Mouse (Mus musculus): ENCODE results near the gene Rnf151.
"Not testable (repeated sequence)": the region's sequence is repeated elsewhere in the genome, so short reads cannot be mapped to it uniquely, and the experiment has no call there.

The Rnf151 gene

GRCm38 (mm10) chr17:24667011-24667410, 50.9 kb downstream of the Rnf151 start:
- DNase-seq (ENCODE audit: low spot score), result not testable (repeated sequence)
